Mouse (Mus musculus): ENCODE measurements around the gene 9430097D07Rik.

- no peak for TF ChIP-seq MAFK (IDR thresholded peaks at IDR 0.05; ENCODE audit: insufficient read depth, low read depth, low read length)
- TF ChIP-seq ZC3H11A (IDR thresholded peaks at IDR 0.05; ENCODE audit: borderline replicate concordance, low read depth, low read length), result no peak
Measured at GRCm38 (mm10) chr2:32570698-32571494, 4.6 kb downstream of the 9430097D07Rik start, which contains the start of gene Dpm2.
